Mouse (Mus musculus) intestine, embryonic 16.5 days (tissue): Measurements from ENCODE around the gene Irf8. TPM values are rescaled to one million over a fixed set of nuclear protein-coding genes. Genes with fewer than 3 reads are reported as not detected.

Experiments used
- ATAC-seq: fragments of 200-750 bp; cut with Nextera tagmentation; 2 replicates; pipeline ENCODE4 v1.8.0; 2017; ENCODE audit warnings: moderate TSS enrichment, moderate library complexity
- H3K27ac ChIP-seq: fragments of 300-500 bp; sonication (generic); 2 replicates; pipeline ENCODE4 v1.5.1; 2014; ENCODE audit warnings: mild to moderate bottlenecking, low read length
- H3K27me3 ChIP-seq: fragments of 300-500 bp; sonication (generic); replicated peaks from 2 replicates; pipeline ENCODE4 v1.6.1; 2014; ENCODE audit warnings: low read length, control low read depth, mixed read lengths; ENCODE audit not compliant: control insufficient read depth, insufficient read depth
- H3K36me3 ChIP-seq: fragments of 300-500 bp; sonication (generic); 2 replicates; pipeline ENCODE4 v1.6.1; 2014; ENCODE audit warnings: low read length, control low read depth; ENCODE audit not compliant: control insufficient read depth, insufficient read depth
- H3K4me1 ChIP-seq: fragments of 300-500 bp; sonication (generic); 2 replicates; pipeline ENCODE4 v1.6.1; 2014; ENCODE audit warnings: low read length, control low read depth, mixed read lengths; ENCODE audit not compliant: control insufficient read depth, insufficient read depth
- H3K4me2 ChIP-seq: fragments of 300-500 bp; sonication (generic); 2 replicates; pipeline ENCODE4 v1.6.1; 2014; ENCODE audit warnings: low read depth, low read length, control low read depth
- H3K4me3 ChIP-seq: fragments of 300-500 bp; sonication (generic); 2 replicates; pipeline ENCODE4 v1.5.1; 2014; ENCODE audit warnings: mild to moderate bottlenecking, low read length
- H3K9ac ChIP-seq: fragments of 300-500 bp; sonication (generic); 2 replicates; pipeline ENCODE4 v1.6.1; 2014; ENCODE audit warnings: low read depth, low read length
- H3K9me3 ChIP-seq: fragments of 300-500 bp; sonication (generic); 2 replicates; pipeline ENCODE4 v1.6.1; 2016; ENCODE audit warnings: low read length, control low read depth; ENCODE audit not compliant: control insufficient read depth
- WGBS: fragments of 180-500 bp; shearing (Covaris S2); extraction: QIAGEN DNeasy Blood & Tissue Kit; methylation state at CpG from one replicate; pipeline ENCODE4 v1.1.7; 2014; 5-methylcytosine and 5-hydroxymethylcytosine counted together
- polyA plus RNA-seq: library from polyadenylated mRNA; unstranded; fragments of >200 nt; fragmentation: Nextera tagmentation; extraction: Ambion mirVana; gene quantifications from 2 replicates; pipeline ENCODE4 v1.2.1, GENCODE M21; 2015

The Irf8 gene
- polyA plus RNA-seq: 55.5 and 55.6 TPM in 2 replicates

GRCm38 (mm10) chr8:120735770-120736481, at the start of gene Irf8:
Gene Irf8, plus strand, starts transcription at chr8:120736358.
- ATAC-seq: peak; percentile 93
- Histone ChIP-seq H3K36me3 (no peaks in the 10 kb centered on the region), H3K9ac (peak within 1 kb of the TSS; percentile 68), H3K4me2 (peak within 1 kb of the TSS; percentile 96), H3K27me3 (no peaks in the 10 kb centered on the region; the same call in 1 of the 2 replicates), H3K4me3 (peak within 1 kb of the TSS; percentile 54), H3K4me1 (peaks cover 22% of the 10 kb centered on the region), H3K27ac (peak within 1 kb of the TSS; percentile 68), H3K9me3 (no peaks in the 10 kb centered on the region)
- WGBS: under 1% methylated on average over 60 of the region's 62 CpGs

GRCm38 (mm10) chr8:120686576-120686975, 49.6 kb upstream of the Irf8 start:
- Histone ChIP-seq H3K4me2 (no peak overlapping the region), H3K4me1 (peaks cover 20% of the 10 kb centered on the region), H3K9me3 (no peaks in the 10 kb centered on the region), H3K27ac (no peak overlapping the region), H3K9ac (no peak overlapping the region), H3K27me3 (no peaks in the 10 kb centered on the region), H3K36me3 (no peaks in the 10 kb centered on the region), H3K4me3 (no peak overlapping the region)
- no peak for ATAC-seq
- WGBS: 85% methylated on average over 5 of the region's 5 CpGs

- H3K4me3 ChIP-seq: no peak overlapping the region
- H3K9ac ChIP-seq: no peak overlapping the region
- peaks cover 20% of the 10 kb centered on the region for H3K4me1 ChIP-seq
- no peaks in the 10 kb centered on the region for H3K9me3 ChIP-seq
- WGBS: 55% methylated on average over 8 of the region's 8 CpGs
- H3K4me2 ChIP-seq: no peak overlapping the region
- H3K36me3 ChIP-seq: no peaks in the 10 kb centered on the region
- no peak overlapping the region for H3K27ac ChIP-seq
- ATAC-seq: no peak
- H3K27me3 ChIP-seq: no peaks in the 10 kb centered on the region
These were observed 48.4 kb upstream of the Irf8 start for GRCm38 (mm10) chr8:120687786-120688185.

GRCm38 (mm10) chr8:120688511-120688910, 47.6 kb upstream of the Irf8 start:
- Histone ChIP-seq H3K4me1 (peaks cover 24% of the 10 kb centered on the region), H3K27ac (no peak overlapping the region), H3K4me3 (no peak overlapping the region), H3K27me3 (no peaks in the 10 kb centered on the region), H3K4me2 (no peak overlapping the region), H3K9ac (no peak overlapping the region), H3K9me3 (no peaks in the 10 kb centered on the region), H3K36me3 (no peaks in the 10 kb centered on the region)
- WGBS: 89% methylated on average over 7 of the region's 7 CpGs
- ATAC-seq: no peak

- Histone ChIP-seq H3K4me2 (no peak overlapping the region), H3K9me3 (no peaks in the 10 kb centered on the region), H3K27me3 (no peaks in the 10 kb centered on the region), H3K4me1 (peaks cover 36% of the 10 kb centered on the region), H3K9ac (peak overlapping the region; percentile 31; the same call in 1 of the 2 replicates), H3K27ac (no peak overlapping the region), H3K4me3 (no peak overlapping the region), H3K36me3 (no peaks in the 10 kb centered on the region)
- 41% methylated on average over 4 of the region's 4 CpGs for WGBS
- ATAC-seq: 0 out of 2 replicates have a peak, but pooled peaks have one; percentile 29
These were observed 43.2 kb upstream of the Irf8 start for GRCm38 (mm10) chr8:120692934-120693333.

- H3K9ac ChIP-seq: peak overlapping the region; percentile 42
- H3K4me1 ChIP-seq: peaks cover 44% of the 10 kb centered on the region
- no peaks in the 10 kb centered on the region for H3K27me3 ChIP-seq
- peak overlapping the region; percentile 91 for H3K27ac ChIP-seq
- H3K36me3 ChIP-seq: no peaks in the 10 kb centered on the region
- 11% methylated on average over 22 of the region's 22 CpGs for WGBS
- peak; percentile 84 for ATAC-seq
- no peaks in the 10 kb centered on the region for H3K9me3 ChIP-seq
- peak overlapping the region; percentile 27; the same call in 1 of the 2 replicates for H3K4me3 ChIP-seq
- peak overlapping the region; percentile 52 for H3K4me2 ChIP-seq
These were observed 42.2 kb upstream of the Irf8 start for GRCm38 (mm10) chr8:120693861-120694493.

- ATAC-seq: 0 out of 2 replicates have a peak, but pooled peaks have one; percentile 16
- 43% methylated on average over 13 of the region's 13 CpGs for WGBS
- H3K4me2 ChIP-seq: no peak overlapping the region
These were observed 39.6 kb upstream of the Irf8 start for GRCm38 (mm10) chr8:120696401-120697153.

GRCm38 (mm10) chr8:120697154-120697978, 38.8 kb upstream of the Irf8 start:
- Histone ChIP-seq H3K4me1 (peaks cover 52% of the 10 kb centered on the region), H3K27ac (peak overlapping the region; percentile 75), H3K4me2 (no peak overlapping the region), H3K4me3 (no peak overlapping the region), H3K36me3 (no peaks in the 10 kb centered on the region), H3K9me3 (no peaks in the 10 kb centered on the region), H3K9ac (peak overlapping the region; percentile 29; the same call in 1 of the 2 replicates), H3K27me3 (no peaks in the 10 kb centered on the region)
- no peak for ATAC-seq
- WGBS: 54% methylated on average over 17 of the region's 17 CpGs

More at GRCm38 (mm10) chr8:120696401-120697153, 39.6 kb upstream of the Irf8 start:
- Histone ChIP-seq H3K27ac (peak overlapping the region; percentile 75), H3K27me3 (no peaks in the 10 kb centered on the region), H3K4me3 (no peak overlapping the region), H3K36me3 (no peaks in the 10 kb centered on the region), H3K9ac (0 out of 2 replicates have a peak overlapping the region, but pooled peaks have one; percentile 29), H3K4me1 (peaks cover 46% of the 10 kb centered on the region), H3K9me3 (no peaks in the 10 kb centered on the region)
